Mouse (Mus musculus) heart, adult 9 months (tissue): ENCODE data around the gene Vmn1r158.
"Not testable (repeated sequence)": the region's sequence is repeated elsewhere in the genome, so short reads cannot be mapped to it uniquely, and the experiment has no call there.

ENCODE experiments used
- DNase-seq, 2 experiments: peaks; one replicate each; pipeline ENCODE4 v3.0.0; 2022; ENCODE audit warnings: low spot score in 2 of 2

Vmn1r158 gene

DNA sequence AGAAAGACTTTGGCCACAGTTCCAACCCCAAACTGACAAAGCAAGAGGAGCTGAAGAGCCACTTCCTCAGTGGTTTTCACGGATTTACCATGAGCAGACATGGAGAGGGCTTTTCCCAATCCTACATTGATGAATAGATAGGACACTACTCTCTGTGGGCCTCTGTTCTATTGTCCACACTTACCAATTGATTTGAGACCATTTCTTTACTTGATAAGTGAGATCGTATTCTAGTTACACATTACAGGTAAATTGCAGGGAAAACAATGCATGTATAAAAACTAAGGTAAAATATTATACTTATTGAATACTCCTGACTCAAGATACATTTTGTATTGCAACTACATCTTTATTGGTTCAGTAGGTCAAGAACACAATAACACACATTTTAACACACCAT, at the start of gene Vmn1r158:
Gene Vmn1r158, minus strand, starts transcription at position 101 of the 400 bp plus-strand sequence.
- DNase-seq = not testable (repeated sequence)

DNA sequence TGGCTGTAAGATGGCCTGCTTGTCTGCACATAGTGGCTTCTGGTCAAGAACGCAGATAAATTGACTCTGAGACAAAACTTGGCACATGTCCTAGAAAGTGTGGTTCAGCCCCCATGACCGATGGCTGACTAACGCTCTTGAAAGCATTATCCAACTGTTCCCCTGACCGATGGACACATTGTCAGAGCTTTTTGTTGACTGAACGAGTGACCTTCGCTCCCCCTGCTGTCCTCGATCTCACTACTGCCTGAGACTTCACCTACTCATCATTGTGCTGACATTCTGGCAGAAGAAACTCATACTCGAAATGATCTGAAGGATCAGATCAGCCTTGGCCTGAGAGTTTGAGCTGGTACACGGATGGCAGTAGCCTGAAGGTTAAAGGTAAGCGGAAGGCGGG, 14.6 kb downstream of the Vmn1r158 start:
- DNase-seq = not testable (repeated sequence)

- DNase-seq = not testable (repeated sequence)
Observed at GRCm38 (mm10) chr7:22761397-22761796, 29.2 kb downstream of the Vmn1r158 start, which contains the start of gene Vmn1r157. Gene Vmn1r157 (plus strand): TSS chr7:22761697.
